Mouse (Mus musculus) bone marrow, adult 2 months (tissue): ENCODE measurements around the gene Ptprn2.

Experiments used
- CTCF ChIP-seq: fragments of 200-500 bp; IDR thresholded peaks from 2 replicates; pipeline ENCODE4 v1.5.1; 2011; ENCODE audit warnings: low read length, control low read depth; ENCODE audit not compliant: control insufficient read depth, insufficient read depth
- POLR2A ChIP-seq: fragments of 200-500 bp; IDR thresholded peaks from 2 replicates; pipeline ENCODE4 v1.6.1; 2011; ENCODE audit warnings: low read depth, mild to moderate bottlenecking, control low read depth, low read length, borderline replicate concordance; ENCODE audit not compliant: control insufficient read depth

DNA sequence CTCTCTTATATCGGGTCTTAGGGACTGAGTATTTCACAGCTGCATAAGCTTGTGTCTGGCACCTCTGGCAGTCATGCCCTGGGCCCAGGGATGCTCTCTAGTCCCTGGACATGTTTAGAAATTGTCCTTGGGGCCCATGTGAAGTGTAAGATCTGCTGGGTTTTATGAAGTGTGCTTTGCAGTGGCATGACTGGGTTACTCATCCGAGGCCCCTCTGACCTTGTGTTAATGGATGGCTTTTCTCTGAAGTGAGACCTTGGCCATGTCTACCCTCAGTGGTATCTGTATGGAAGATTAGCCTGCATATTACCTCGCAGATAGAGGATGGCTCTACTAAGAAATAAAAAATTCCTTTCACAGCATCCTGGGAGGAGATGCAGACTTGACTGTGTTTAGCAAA, 464.2 kb downstream of the Ptprn2 start:
- TF ChIP-seq CTCF (no peak), POLR2A (no peak)
